Mouse (Mus musculus): ENCODE data around the gene Leng8. TPM values are rescaled to one million over a fixed set of nuclear protein-coding genes. Genes with fewer than 3 reads are reported as not detected.

The Leng8 gene
- total and polyA plus RNA-seq, 3 experiments, result 23.2 to 46.6 (median 33.5) TPM

DNA sequence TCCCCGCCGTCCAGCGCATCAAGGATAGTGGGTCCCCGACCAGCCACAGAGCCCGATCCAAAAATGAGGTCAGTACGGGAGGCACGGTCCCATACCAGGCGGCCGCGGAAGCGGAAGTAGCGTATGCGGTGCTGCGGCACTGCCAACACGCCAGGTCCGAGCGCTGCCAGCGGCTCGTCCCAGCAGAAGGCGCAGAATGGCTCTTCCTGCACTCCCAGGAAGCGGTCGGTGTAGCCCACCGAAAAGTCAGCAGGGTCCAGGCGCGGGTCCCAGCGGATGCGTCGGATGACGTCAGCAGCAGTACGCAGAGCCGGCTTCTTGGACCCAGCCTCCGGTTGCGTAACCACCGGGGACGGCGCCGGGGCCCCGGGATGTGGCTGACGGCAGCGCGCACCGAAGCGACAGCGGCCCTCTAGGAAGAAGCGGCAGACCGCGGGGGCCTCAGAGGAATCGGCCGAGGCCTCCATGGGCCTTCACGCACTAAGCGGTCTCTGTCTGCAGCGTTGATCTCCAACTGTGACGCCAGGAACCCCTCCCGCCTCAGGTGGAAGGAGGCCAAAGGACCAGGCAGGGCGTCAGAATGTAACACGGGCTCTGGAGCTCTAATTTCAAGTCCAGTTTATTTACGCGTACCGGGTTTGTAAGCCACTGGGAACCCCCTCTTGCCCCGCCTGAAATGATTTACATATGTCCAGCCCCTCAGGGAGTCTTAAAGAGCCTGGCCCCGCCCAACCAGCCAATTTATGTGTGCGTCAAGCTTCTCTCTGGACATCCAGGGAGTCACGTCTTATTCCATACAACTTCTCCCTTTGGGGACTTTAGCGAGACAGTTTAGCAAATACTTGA lies 12.6 kb downstream of the Leng8 start (continued):
- no peak for TF ChIP-seq USF1 (IDR thresholded peaks at IDR 0.05; ENCODE audit: low read depth, low read length)
- TF ChIP-seq SMC3 (IDR thresholded peaks at IDR 0.05; ENCODE audit: low read depth, low read length), result no peak
- peak; percentile 50; the same call in 1 of the 2 replicates for TF ChIP-seq TCF12 (IDR thresholded peaks at IDR 0.05; ENCODE audit: low read depth, low read length)
- TF ChIP-seq ETS1 (conservative IDR thresholded peaks at IDR 0.05; ENCODE audit: low read depth, low read length), result no peak
- no peak for TF ChIP-seq JUN (IDR thresholded peaks at IDR 0.05; ENCODE audit: insufficient read depth, low read depth, low read length)
- TF ChIP-seq RAD21 (IDR thresholded peaks at IDR 0.05; ENCODE audit: low read depth, low read length), result no peak
- TF ChIP-seq ZMIZ1 (IDR thresholded peaks at IDR 0.05; ENCODE audit: low read depth, low read length), result no peak; the same call in 1 of the 2 replicates
- TF ChIP-seq CHD1 (IDR thresholded peaks at IDR 0.05; ENCODE audit: low read depth, low read length), result no peak
- TF ChIP-seq ELF1 (IDR thresholded peaks at IDR 0.05; ENCODE audit: low read depth, low read length), result peak; percentile 90
- no peak for TF ChIP-seq ZC3H11A (IDR thresholded peaks at IDR 0.05; ENCODE audit: low read depth, low read length)
- peak; percentile 22; the same call in 1 of the 2 replicates for TF ChIP-seq MXI1 (IDR thresholded peaks at IDR 0.05; ENCODE audit: low read depth, low read length)
- peak; percentile 9; the same call in 1 of the 2 replicates for TF ChIP-seq IRF4 (IDR thresholded peaks at IDR 0.05; ENCODE audit: low read depth, low read length)
- TF ChIP-seq ZNF384 (IDR thresholded peaks at IDR 0.05; ENCODE audit: low read depth, low read length), result no peak
- TF ChIP-seq ZKSCAN1 (IDR thresholded peaks at IDR 0.05; ENCODE audit: borderline replicate concordance, low read depth, low read length), result no peak
- no peak; the same call in 1 of the 2 replicates for TF ChIP-seq BHLHE40 (IDR thresholded peaks at IDR 0.05; ENCODE audit: low read depth, low read length)
- no peak; the same call in 1 of the 2 replicates for TF ChIP-seq MEF2A (IDR thresholded peaks at IDR 0.05; ENCODE audit: borderline replicate concordance, low read depth, low read length)
- TF ChIP-seq RCOR1 (conservative IDR thresholded peaks at IDR 0.05; ENCODE audit: low read depth, low read length), result 0 out of 2 replicates have a peak, but pooled peaks have one; percentile 54
- peak; percentile 62 for TF ChIP-seq HCFC1 (IDR thresholded peaks at IDR 0.05; ENCODE audit: low read depth, low read length)
- TF ChIP-seq POLR2A (IDR thresholded peaks at IDR 0.05; ENCODE audit: low read depth, low read length), result peak; percentile 68
- TF ChIP-seq MYC (IDR thresholded peaks at IDR 0.05; ENCODE audit: low read depth, low read length), result no peak

- Histone ChIP-seq H3K79me2 (replicated peaks; ENCODE audit: control insufficient read depth, extremely low read depth, insufficient read depth, poor library complexity, severe bottlenecking) (peaks cover 2% of the 10 kb centered on the region; the same call in 1 of the 2 replicates), H3K4me1 (ENCODE audit: control insufficient read depth in 1 of 2, insufficient read depth in 2 of 2) (peaks cover 15 to 36% of the 10 kb centered on the region in 2 experiments), H3K36me3 (replicated peaks in 1 of 2; ENCODE audit: control insufficient read depth in 1 of 2, insufficient read depth in 1 of 2, low read length in 1 of 2) (peaks cover 31 to 35% of the 10 kb centered on the region in 2 experiments), H3K9ac (ENCODE audit: insufficient read depth, low read depth) (peak within 1 kb of the TSS; percentile 70), H3K27ac (ENCODE audit: insufficient read depth, low read depth) (peak within 1 kb of the TSS; percentile 95), H3K4me2 (ENCODE audit: insufficient read depth, low read depth, poor library complexity, severe bottlenecking) (peak within 1 kb of the TSS; percentile 99), H3K27me3 (replicated peaks) (no peaks in the 10 kb centered on the region), H3K9me3 (replicated peaks; ENCODE audit: low read length) (no peaks in the 10 kb centered on the region), H3K4me3 (replicated peaks in 1 of 3; ENCODE audit: low read depth in 2 of 3, low read length in 2 of 3, poor library complexity in 1 of 3) (peak within 1 kb of the TSS; percentile 76 to 85 (median 83))
- dilution Hi-C loops (cut with MboI; ENCODE audit: extremely low pct_ligation_motif_present, extremely low pct_unique_long_range_greater_than_20kb, low sequenced_read_pairs) (no loop called here), in situ Hi-C loops (cut with MboI; ENCODE audit: low pct_ligation_motif_present, low pct_unique_long_range_greater_than_20kb, low sequenced_read_pairs) (no loop called here)
- DNase-seq (ENCODE audit: extremely low read depth), result peak; percentile 83
- TF ChIP-seq ELF1 (IDR thresholded peaks at IDR 0.05; ENCODE audit: low read depth, low read length) (no peak), CHD1 (IDR thresholded peaks at IDR 0.05; ENCODE audit: low read depth, low read length) (no peak), ZKSCAN1 (IDR thresholded peaks at IDR 0.05; ENCODE audit: borderline replicate concordance, low read depth, low read length) (no peak), POLR2A (IDR thresholded peaks at IDR 0.05; ENCODE audit: low read depth, low read length) (no peak), PAX5 (IDR thresholded peaks at IDR 0.05; ENCODE audit: low read length) (no peak), JUN (IDR thresholded peaks at IDR 0.05; ENCODE audit: insufficient read depth, low read depth, low read length) (no peak), ZNF384 (IDR thresholded peaks at IDR 0.05; ENCODE audit: low read depth, low read length) (no peak), MYC (IDR thresholded peaks at IDR 0.05; ENCODE audit: low read depth, low read length) (no peak), TBP (conservative IDR thresholded peaks at IDR 0.05; ENCODE audit: low read depth, low read length) (0 out of 2 replicates have a peak, but pooled peaks have one; percentile 6), BHLHE40 (IDR thresholded peaks at IDR 0.05; ENCODE audit: low read depth, low read length) (peak; percentile 43; the same call in 1 of the 2 replicates), MAZ (IDR thresholded peaks at IDR 0.05; ENCODE audit: low read depth, low read length) (0 out of 2 replicates have a peak, but pooled peaks have one; percentile 13), CTCF (conservative IDR thresholded peaks at IDR 0.05 in 1 of 2, IDR thresholded peaks at IDR 0.05 in 1 of 2; ENCODE audit: low read depth in 2 of 2, low read length in 2 of 2) (no peak), POLR2AphosphoS2 (IDR thresholded peaks at IDR 0.05; ENCODE audit: low read depth, low read length) (no peak), MAFK (IDR thresholded peaks at IDR 0.05; ENCODE audit: insufficient replicate concordance, low read length) (no peak), JUND (conservative IDR thresholded peaks at IDR 0.05; ENCODE audit: low read depth, low read length) (no peak), USF2 (conservative IDR thresholded peaks at IDR 0.05; ENCODE audit: low read depth, low read length) (no peak), SIN3A (IDR thresholded peaks at IDR 0.05; ENCODE audit: low read length) (no peak), UBTF (IDR thresholded peaks at IDR 0.05; ENCODE audit: low read depth, low read length) (no peak), NRF1 (IDR thresholded peaks at IDR 0.05; ENCODE audit: low read depth, low read length) (no peak), ZMIZ1 (IDR thresholded peaks at IDR 0.05; ENCODE audit: low read depth, low read length) (no peak; the same call in 1 of the 2 replicates), USF1 (IDR thresholded peaks at IDR 0.05; ENCODE audit: low read depth, low read length) (no peak), MEF2A (IDR thresholded peaks at IDR 0.05; ENCODE audit: borderline replicate concordance, low read depth, low read length) (no peak), RAD21 (IDR thresholded peaks at IDR 0.05; ENCODE audit: low read depth, low read length) (no peak), ZC3H11A (IDR thresholded peaks at IDR 0.05; ENCODE audit: low read depth, low read length) (no peak), RCOR1 (conservative IDR thresholded peaks at IDR 0.05; ENCODE audit: low read depth, low read length) (no peak)
Observed at GRCm38 (mm10) chr7:4150059-4150541, 13.3 kb downstream of the Leng8 start, which contains the start of gene Leng9. TSS of gene Leng9 (minus strand) at chr7:4150374.
